13 mouse cellular contexts compared by ENCODE assay signal in the genomic region with DNA sequence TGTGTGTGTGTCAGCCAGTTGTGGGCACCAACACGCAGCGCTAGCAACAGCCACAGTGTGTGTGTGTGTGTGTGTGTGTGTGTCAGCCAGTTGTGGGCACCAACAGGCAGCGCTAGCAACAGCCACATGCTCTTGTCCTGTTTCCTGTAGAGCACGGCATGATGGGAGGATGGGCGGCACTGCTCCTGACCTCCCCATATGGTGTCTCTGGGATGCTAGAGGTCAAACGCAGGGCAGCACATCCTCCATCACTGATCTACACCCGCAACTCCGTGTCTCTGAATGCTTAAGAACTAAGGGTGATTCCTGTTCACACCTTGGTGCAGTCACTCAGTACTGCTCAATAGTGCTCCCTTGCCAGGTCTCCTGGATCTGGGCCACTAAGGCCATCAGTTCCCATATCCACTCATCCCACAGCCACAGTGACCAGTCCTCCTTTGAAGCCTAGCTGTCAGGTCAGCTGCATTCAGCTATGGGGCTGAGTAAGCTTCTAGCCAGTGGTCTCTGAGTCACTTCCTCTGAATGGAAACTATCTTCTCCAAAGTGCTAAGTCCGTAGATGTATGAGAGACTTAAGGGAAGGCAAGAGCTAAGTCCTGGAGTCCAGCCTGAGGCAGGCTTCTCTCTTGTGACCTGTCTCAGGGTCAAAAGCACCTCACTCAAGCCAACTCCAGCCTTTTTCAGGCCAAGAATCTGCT. TPM values are rescaled to one million over a fixed set of nuclear protein-coding genes. Genes with fewer than 3 reads are reported as not detected.
A peak's percentile ranks its signal among the peaks of the same experiment; 100 is the strongest.
DNase-seq lines count a peak whose midpoint lies in the region; ATAC-seq and TF ChIP-seq lines count a peak whose summit lies in the region.
"Had no signal": no experiment of that assay in that cellular context is flagged by ENCODE, and none has a peak within 500 bp of the region (broad histone marks: within the 10 kb centered on the region; RNA-seq: fewer than 3 reads in every experiment).

No protein-coding gene starts in this region.

- H3K4me3 ChIP-seq in heart, postnatal 0 days (ENCODE audit: low read depth, low read length): no peak overlapping the region
- H3K4me3 ChIP-seq: embryonic facial prominence, embryonic 13.5 days; forebrain, embryonic 13.5 days; heart, adult 2 months; midbrain, embryonic 13.5 days had no signal

- no peak for DNase-seq in heart, postnatal 0 days (ENCODE audit: low spot score)
- DNase-seq in heart, adult 18-20 months: no peak
- peak; percentile 40 for DNase-seq in lung, postnatal 10 days
- DNase-seq in lung, postnatal 25 days (ENCODE audit: low spot score): no peak
- DNase-seq in T-cell, adult 2 months (ENCODE audit: low spot score): peak; percentile 48
- no peak for DNase-seq in heart, adult 8-10 months (ENCODE audit: low spot score)
- DNase-seq in embryo, embryonic 10.5 days (ENCODE audit: low spot score): no peak
- DNase-seq: heart, adult 2 months; heart, postnatal 4 days had no signal

- no peaks in the 10 kb centered on the region for H3K9me3 ChIP-seq in heart, postnatal 0 days (replicated peaks; ENCODE audit: control insufficient read depth, low read length)
- H3K9me3 ChIP-seq: embryonic facial prominence, embryonic 13.5 days; forebrain, embryonic 13.5 days; midbrain, embryonic 13.5 days had no signal

- H3K4me1 ChIP-seq in heart, postnatal 0 days (ENCODE audit: control insufficient read depth, insufficient read depth): no peaks in the 10 kb centered on the region
- H3K4me1 ChIP-seq: forebrain, embryonic 13.5 days; midbrain, embryonic 13.5 days had no signal

- ATAC-seq in heart, postnatal 0 days (ENCODE audit: insufficient read depth, low read depth): 0 out of 2 replicates have a peak, but pooled peaks have one; percentile 31
- ATAC-seq: forebrain, embryonic 13.5 days; midbrain, embryonic 13.5 days had no signal

- WGBS in heart, postnatal 0 days: 72% methylated on average over 8 of the region's 9 CpGs

- H3K9ac ChIP-seq in heart, postnatal 0 days (replicated peaks; ENCODE audit: low read depth, low read length): no peak overlapping the region
- H3K9ac ChIP-seq: embryonic facial prominence, embryonic 13.5 days; forebrain, embryonic 13.5 days; midbrain, embryonic 13.5 days had no signal

- no peaks in the 10 kb centered on the region for H3K27me3 ChIP-seq in heart, postnatal 0 days (ENCODE audit: control insufficient read depth, insufficient read depth, low read length)
- H3K27me3 ChIP-seq: embryonic facial prominence, embryonic 13.5 days; forebrain, embryonic 13.5 days; midbrain, embryonic 13.5 days had no signal

- peak overlapping the region; percentile 30; the same call in 1 of the 2 replicates for H3K27ac ChIP-seq in heart, postnatal 0 days (ENCODE audit: low read depth)
- H3K27ac ChIP-seq: embryonic facial prominence, embryonic 13.5 days; forebrain, embryonic 13.5 days; heart, adult 2 months; kidney, postnatal 0 days; midbrain, embryonic 13.5 days had no signal

- no peak for TF ChIP-seq CTCF in heart, postnatal 0 days (IDR thresholded peaks at IDR 0.05; ENCODE audit: low read depth)

- H3K4me2 ChIP-seq in heart, postnatal 0 days (ENCODE audit: low read depth, low read length): no peak overlapping the region
- H3K4me2 ChIP-seq: embryonic facial prominence, embryonic 13.5 days; forebrain, embryonic 13.5 days; midbrain, embryonic 13.5 days had no signal

- H3K36me3 ChIP-seq in heart, postnatal 0 days (replicated peaks; ENCODE audit: control insufficient read depth, insufficient read depth, low read length): peaks cover 30% of the 10 kb centered on the region

- no peak for TF ChIP-seq EP300 in heart, postnatal 0 days (IDR thresholded peaks at IDR 0.05; ENCODE audit: low read depth)

RNA-seq across cellular contexts. Expression of gene Gsg1l, which starts 15.2 kb away (rescaled TPM):
- 16.6 and 20.4 TPM in 2 replicates for total RNA-seq in heart, postnatal 0 days (2014; rRNA removed; ENCODE audit: low replicate concordance)
- polyA plus RNA-seq in heart, postnatal 0 days (2015; fragmentation: Nextera tagmentation; extraction: Ambion mirVana): 5.3 and 5.7 TPM in 2 replicates
- total RNA-seq in heart, adult 18-20 months (2021): 10 to 100 TPM; 10.1 to 12.3 TPM
- 10 to 100 TPM; 10.3 to 15.2 (median 13.1) TPM for total RNA-seq in heart, adult 8-10 months (2022)

Comparison
In these comparisons a context has a peak if more than half of its experiments do, and no peak if none do; other contexts are left out.
1. DNase-seq: peak in lung, postnatal 10 days (single experiment) and T-cell, adult 2 months (single experiment); none in heart, postnatal 0 days (single experiment), heart, adult 18-20 months (0 of 2), lung, postnatal 25 days (single experiment), heart, adult 8-10 months (single experiment) and embryo, embryonic 10.5 days (single experiment).